Mouse (Mus musculus) layer of hippocampus, adult 9-10 months (tissue): ENCODE measurements around the gene Nup62.
"Not testable (repeated sequence)": the region's sequence is repeated elsewhere in the genome, so short reads cannot be mapped to it uniquely, and the experiment has no call there.

ENCODE experiments used
- DNase-seq: peaks from one replicate; pipeline ENCODE4 v3.0.0; 2022; ENCODE audit warnings: low spot score

Gene Nup62

GRCm38 (mm10) chr7:44864595-44865542 is 49.0 kb downstream of the Nup62 start:
- DNase-seq: no peak

- DNase-seq: no peak
These were observed 50.6 kb downstream of the Nup62 start for GRCm38 (mm10) chr7:44866276-44867009.

GRCm38 (mm10) chr7:44867010-44867702 is 51.3 kb downstream of the Nup62 start:
- no peak for DNase-seq

GRCm38 (mm10) chr7:44867802-44868201 is 51.9 kb downstream of the Nup62 start:
- DNase-seq: no peak

- DNase-seq: no peak
These were observed 52.6 kb downstream of the Nup62 start for GRCm38 (mm10) chr7:44868465-44868864.

- DNase-seq: no peak
These were observed 53.2 kb downstream of the Nup62 start for GRCm38 (mm10) chr7:44868919-44869696.

- DNase-seq: peak; percentile 92
These were observed 54.0 kb downstream of the Nup62 start, which contains the start of gene Ptov1 for GRCm38 (mm10) chr7:44869697-44870528. Gene Ptov1 (minus strand): TSS chr7:44869788.

GRCm38 (mm10) chr7:44870614-44871013 is 54.7 kb downstream of the Nup62 start:
- DNase-seq: no peak

GRCm38 (mm10) chr7:44871181-44871580 is 55.3 kb downstream of the Nup62 start:
- no peak for DNase-seq

- not testable (repeated sequence) for DNase-seq
These were observed 55.9 kb downstream of the Nup62 start for GRCm38 (mm10) chr7:44871774-44872173.

GRCm38 (mm10) chr7:44877833-44878232 is 61.9 kb downstream of the Nup62 start:
- DNase-seq: no peak
